Mouse (Mus musculus) ES-E14 (cell line): ENCODE data around the gene Olfr112. TPM values are rescaled to one million over a fixed set of nuclear protein-coding genes. Genes with fewer than 3 reads are reported as not detected.

Experiments
- DNase-seq: peaks from one replicate; pipeline ENCODE4 v3.0.0-alpha.2; 2013; ENCODE audit warnings: low read depth, low spot score
- H3K27ac ChIP-seq: 2 replicates; pipeline ENCODE4 v1.5.1; 2012; ENCODE audit warnings: low read depth, mild to moderate bottlenecking, low read length, moderate library complexity, mixed read lengths; ENCODE audit not compliant: poor library complexity, insufficient read depth, severe bottlenecking
- H3K36me3 ChIP-seq: 2 replicates; pipeline ENCODE4 v1.6.1; 2012; ENCODE audit warnings: mild to moderate bottlenecking, low read length, moderate library complexity, mixed read lengths; ENCODE audit not compliant: control insufficient read depth, poor library complexity, insufficient read depth, severe bottlenecking
- H3K4me1 ChIP-seq, 2 experiments: fragments of 150-350 bp in 1 of 2; sonication (generic) in 1 of 2; 2 replicates each; pipeline ENCODE4 v1.6.1; 2012; ENCODE audit warnings: low read length in 2 of 2, mild to moderate bottlenecking in 1 of 2, mixed read lengths in 1 of 2; ENCODE audit not compliant: control insufficient read depth in 2 of 2, insufficient read depth in 2 of 2, poor library complexity in 1 of 2
- H3K4me3 ChIP-seq, 2 experiments: fragments of 150-350 bp in 1 of 2; sonication (generic) in 1 of 2; 2 replicates each; pipeline ENCODE4 v1.5.1; 2012; ENCODE audit warnings: low read length in 2 of 2, low read depth in 1 of 2, mild to moderate bottlenecking in 1 of 2, mixed read lengths in 1 of 2; ENCODE audit not compliant: insufficient read depth in 1 of 2, poor library complexity in 1 of 2, severe bottlenecking in 1 of 2
- H3K9ac ChIP-seq: 2 replicates; pipeline ENCODE4 v1.6.1; 2012; ENCODE audit warnings: low read depth, mild to moderate bottlenecking, low read length, mixed read lengths; ENCODE audit not compliant: poor library complexity, insufficient read depth, severe bottlenecking
- H3K9me3 ChIP-seq: fragments of 150-350 bp; sonication (generic); 2 replicates; pipeline ENCODE4 v1.6.1; 2012; ENCODE audit warnings: low read depth, mild to moderate bottlenecking, low read length; ENCODE audit not compliant: control insufficient read depth, insufficient read depth
- CHD2 ChIP-seq: IDR thresholded peaks from 2 replicates; pipeline ENCODE4 v1.6.1; 2014; ENCODE audit warnings: mild to moderate bottlenecking, low read depth, low read length, inconsistent platforms
- HCFC1 ChIP-seq: IDR thresholded peaks from 2 replicates; pipeline ENCODE4 v1.6.1; 2012; ENCODE audit warnings: low read length, inconsistent platforms, borderline replicate concordance; ENCODE audit not compliant: insufficient read depth
- MAFK ChIP-seq: IDR thresholded peaks from 2 replicates; pipeline ENCODE4 v1.6.1; 2014; ENCODE audit warnings: mild to moderate bottlenecking, low read depth, low read length, inconsistent platforms; ENCODE audit not compliant: insufficient read depth
- ZC3H11A ChIP-seq: IDR thresholded peaks from 2 replicates; pipeline ENCODE4 v1.6.1; 2012; ENCODE audit warnings: low read depth, mild to moderate bottlenecking, inconsistent platforms, low read length, borderline replicate concordance
- ZNF384 ChIP-seq: IDR thresholded peaks from 2 replicates; pipeline ENCODE4 v1.6.1; 2012; ENCODE audit warnings: low read depth, low read length, inconsistent platforms
- in situ Hi-C, 2 experiments: fragments of 600-800 bp; cut with MboI; formaldehyde crosslinking; loops; one replicate each; pipeline ENCODE4 v1.15.1; 2025; ENCODE audit warnings: low sequenced_read_pairs in 2 of 2, inconsistent platforms in 1 of 2; ENCODE audit not compliant: unreplicated experiment in 2 of 2
- total RNA-seq: library from RNA; depleted of rRNA; stranded (reverse); fragments of 300-350 nt; gene quantifications from 2 replicates; pipeline ENCODE4 v1.2.3, GENCODE M21; 2012; rRNA removed

Gene Olfr112
- total RNA-seq, result not detected in 2 replicates

- H3K27ac ChIP-seq, result no peak within 1 kb of the TSS
- no peaks in the 10 kb centered on the region for H3K4me1 ChIP-seq
- peaks cover 4% of the 10 kb centered on the region; the same call in 1 of the 2 replicates for H3K9me3 ChIP-seq
- H3K4me3 ChIP-seq, result no peak within 1 kb of the TSS
- no peak for TF ChIP-seq CHD2
- no peak for TF ChIP-seq ZNF384
- no peak for TF ChIP-seq ZC3H11A
- TF ChIP-seq HCFC1, result no peak
- no peak for TF ChIP-seq MAFK
- no peaks in the 10 kb centered on the region for H3K36me3 ChIP-seq
- in situ Hi-C loops, result no loop called here
- no peak for DNase-seq
- H3K9ac ChIP-seq, result no peak within 1 kb of the TSS
These were observed at the start of gene Olfr112 for GRCm38 (mm10) chr17:37569351-37569750. TSS of gene Olfr112 (minus strand) at chr17:37569451.

- Histone ChIP-seq H3K27ac (no peak within 1 kb of the TSS), H3K36me3 (no peaks in the 10 kb centered on the region), H3K4me1 (no peaks in the 10 kb centered on the region), H3K4me3 (no peak within 1 kb of the TSS), H3K9me3 (no peaks in the 10 kb centered on the region), H3K9ac (no peak within 1 kb of the TSS)
- in situ Hi-C loops, result no loop called here
- TF ChIP-seq CHD2 (no peak), HCFC1 (no peak), MAFK (no peak), ZC3H11A (no peak)
- no peak for DNase-seq
These were observed 23.4 kb upstream of the Olfr112 start, which contains the start of gene Olfr114 for GRCm38 (mm10) chr17:37592643-37593042. TSS of gene Olfr114 (minus strand) at chr17:37592743.

- TF ChIP-seq ZNF384 (no peak), CHD2 (no peak), HCFC1 (no peak), MAFK (no peak), ZC3H11A (no peak)
- in situ Hi-C loops, result no loop called here
These were observed 8.3 kb upstream of the Olfr112 start, which contains the start of gene Olfr113 for GRCm38 (mm10) chr17:37577563-37577962. TSS of gene Olfr113 (minus strand) at chr17:37577663.

GRCm38 (mm10) chr17:37558913-37559615 is 10.2 kb downstream of the Olfr112 start:
- H3K36me3 ChIP-seq, result no peaks in the 10 kb centered on the region
- no peak for DNase-seq
- no peak overlapping the region for H3K27ac ChIP-seq
- 0 out of 2 replicates have a peak, but pooled peaks cover 5% of the 10 kb centered on the region for H3K9me3 ChIP-seq
- in situ Hi-C loops, result no loop called here
- H3K4me1 ChIP-seq, result no peaks in the 10 kb centered on the region
- H3K4me3 ChIP-seq, result no peak overlapping the region
- no peak overlapping the region for H3K9ac ChIP-seq
- TF ChIP-seq ZNF384, result no peak
- TF ChIP-seq CHD2, result no peak
- no peak for TF ChIP-seq MAFK
- no peak for TF ChIP-seq HCFC1
- no peak for TF ChIP-seq ZC3H11A

More at GRCm38 (mm10) chr17:37577563-37577962, 8.3 kb upstream of the Olfr112 start, which contains the start of gene Olfr113:
- no peak within 1 kb of the TSS for H3K9ac ChIP-seq
- no peak within 1 kb of the TSS for H3K27ac ChIP-seq
- no peaks in the 10 kb centered on the region for H3K4me1 ChIP-seq
- no peak within 1 kb of the TSS for H3K4me3 ChIP-seq
- no peaks in the 10 kb centered on the region for H3K36me3 ChIP-seq
- no peak for DNase-seq
- H3K9me3 ChIP-seq, result peaks cover 2% of the 10 kb centered on the region; the same call in 1 of the 2 replicates
